Mouse (Mus musculus): ENCODE measurements at regions not wholly inside any gene's neighbourhood (a gene's known extent, or its start where the extent isn't known, plus 50 kb on each side); places are given as distances from the start of the nearest gene placed in this dataset.

GRCm38 (mm10) chr6:116998948-116999682, 169.2 kb upstream of the Cxcl12 start:
- no peak for DNase-seq (ENCODE audit: low read depth, low spot score)

- no peak for DNase-seq (ENCODE audit: low read depth, low spot score)
Measured at GRCm38 (mm10) chr6:116999940-117000339, 168.4 kb upstream of the Cxcl12 start.

- no peak for DNase-seq (ENCODE audit: low read depth, low spot score)
Measured at GRCm38 (mm10) chr6:117000951-117001725, 167.2 kb upstream of the Cxcl12 start.

GRCm38 (mm10) chr6:117012621-117013020, 155.7 kb upstream of the Cxcl12 start:
- DNase-seq (ENCODE audit: low read depth, low spot score), result no peak

- DNase-seq (ENCODE audit: low read depth, low spot score), result no peak
Measured at GRCm38 (mm10) chr6:117015461-117015860, 152.9 kb upstream of the Cxcl12 start.

GRCm38 (mm10) chr6:117021851-117022250, 146.5 kb upstream of the Cxcl12 start:
- DNase-seq (ENCODE audit: low read depth, low spot score), result no peak

- no peak for DNase-seq (ENCODE audit: low read depth, low spot score)
Measured at GRCm38 (mm10) chr6:117032042-117032746, 136.1 kb upstream of the Cxcl12 start.

- no peak for DNase-seq (ENCODE audit: low read depth, low spot score)
Measured at GRCm38 (mm10) chr6:117043744-117044143, 124.6 kb upstream of the Cxcl12 start.

- no peak for DNase-seq (ENCODE audit: low read depth, low spot score)
Measured at GRCm38 (mm10) chr6:117049459-117050010, 118.8 kb upstream of the Cxcl12 start.

GRCm38 (mm10) chr6:117060688-117061087, 107.6 kb upstream of the Cxcl12 start:
- no peak for DNase-seq (ENCODE audit: low read depth, low spot score)

GRCm38 (mm10) chr6:117067541-117068305, 100.6 kb upstream of the Cxcl12 start:
- no peak for DNase-seq (ENCODE audit: low read depth, low spot score)

- DNase-seq (ENCODE audit: low read depth, low spot score), result no peak
Measured at GRCm38 (mm10) chr6:117071311-117071710, 97.0 kb upstream of the Cxcl12 start.

- DNase-seq (ENCODE audit: low read depth, low spot score), result no peak
Measured at GRCm38 (mm10) chr6:117071857-117072256, 96.5 kb upstream of the Cxcl12 start.

- no peak for DNase-seq (ENCODE audit: low read depth, low spot score)
Measured at GRCm38 (mm10) chr6:117079500-117079899, 88.8 kb upstream of the Cxcl12 start.

GRCm38 (mm10) chr6:117080973-117081372, 87.4 kb upstream of the Cxcl12 start:
- no peak for DNase-seq (ENCODE audit: low read depth, low spot score)

- no peak for DNase-seq (ENCODE audit: low read depth, low spot score)
Measured at GRCm38 (mm10) chr6:117084211-117084610, 84.1 kb upstream of the Cxcl12 start.

- no peak for DNase-seq (ENCODE audit: low read depth, low spot score)
Measured at GRCm38 (mm10) chr6:117084833-117085500, 83.4 kb upstream of the Cxcl12 start.

GRCm38 (mm10) chr6:117094742-117095141, 73.6 kb upstream of the Cxcl12 start:
- no peak for DNase-seq (ENCODE audit: low read depth, low spot score)

GRCm38 (mm10) chr6:117099871-117100270, 68.5 kb upstream of the Cxcl12 start:
- no peak for DNase-seq (ENCODE audit: low read depth, low spot score)

GRCm38 (mm10) chr6:117102693-117103092, 65.6 kb upstream of the Cxcl12 start:
- DNase-seq (ENCODE audit: low read depth, low spot score), result no peak

GRCm38 (mm10) chr6:117104047-117104446, 64.3 kb upstream of the Cxcl12 start:
- no peak for DNase-seq (ENCODE audit: low read depth, low spot score)

Data from retina, adult 2 months (tissue).